ENCODE assay signal across 9 mouse cellular contexts in the genomic region with DNA sequence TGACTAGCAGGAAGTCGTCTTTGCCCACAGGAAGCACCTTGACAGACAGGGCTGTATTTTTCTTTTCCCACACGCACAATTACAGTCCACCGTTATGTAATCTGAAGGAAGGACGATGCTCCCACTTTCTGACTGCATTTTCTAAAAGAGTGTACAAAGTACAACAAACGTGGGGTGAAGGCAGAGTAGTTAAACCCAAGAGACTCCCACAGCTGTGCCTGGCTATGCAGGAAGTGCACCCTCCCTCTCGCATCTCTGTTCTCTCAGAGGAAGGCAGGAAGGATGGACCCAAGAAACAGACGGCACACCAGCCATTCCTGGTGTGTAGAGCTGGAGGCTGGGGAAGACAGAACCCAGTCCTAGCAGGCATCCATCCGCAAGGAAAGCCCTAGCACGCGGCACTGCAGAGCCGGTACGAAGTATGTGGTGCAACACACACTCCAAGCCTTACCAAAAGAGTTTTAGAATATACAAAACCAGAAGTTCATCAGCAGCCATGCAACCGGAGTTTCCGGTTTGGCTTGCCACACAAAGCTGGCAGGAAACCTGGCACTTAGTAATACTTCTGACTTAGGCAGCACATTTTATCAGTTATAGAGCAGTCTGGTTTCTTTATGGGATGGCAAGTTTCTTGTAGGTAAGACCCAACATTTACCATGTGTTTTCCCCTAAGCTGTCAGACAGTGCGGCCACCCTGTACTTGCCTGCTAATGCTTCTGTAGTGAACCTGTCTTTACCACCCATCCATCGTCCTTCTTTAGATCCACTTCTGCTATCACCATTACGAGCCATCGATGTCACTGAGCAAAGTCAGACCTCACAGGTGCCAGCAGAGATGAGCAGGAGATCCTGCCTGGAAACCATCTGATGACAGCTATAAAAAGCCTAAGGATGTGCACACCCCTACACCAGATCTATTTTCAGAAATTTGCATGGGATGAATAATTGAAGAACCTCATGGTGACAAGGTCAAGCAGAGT. TPM values are rescaled to one million over a fixed set of nuclear protein-coding genes. Genes with fewer than 3 reads are reported as not detected.
DNase-seq lines count a peak whose midpoint lies in the region; ATAC-seq lines count a peak whose summit lies in the region.
"Had no signal": no experiment of that assay in that cellular context is flagged by ENCODE, and none has a peak within 500 bp of the region (broad histone marks: within the 10 kb centered on the region; RNA-seq: fewer than 3 reads in every experiment).

No protein-coding gene starts in this region.

- no peak for DNase-seq in forebrain, embryonic 14.5 days (ENCODE audit: low spot score)
- DNase-seq in neural tube, embryonic 10.5 days (ENCODE audit: extremely low spot score, low spot score) = no peak
- DNase-seq in left cerebral cortex, postnatal 25 days (ENCODE audit: low spot score in 2 of 2) = peak; percentile 38 to 82
- peak; percentile 35 to 51 for DNase-seq in thymus, adult 18-20 months
- no peak for DNase-seq in layer of hippocampus, adult 11-12 months (ENCODE audit: low spot score)
- no peak for DNase-seq in adipocyte (ENCODE audit: low spot score)

- H3K27me3 ChIP-seq in forebrain, embryonic 15.5 days = no peaks in the 10 kb centered on the region
- H3K27me3 ChIP-seq in forebrain, embryonic 14.5 days (replicated peaks; ENCODE audit: control insufficient read depth, insufficient read depth, low read length) = no peaks in the 10 kb centered on the region
- no peaks in the 10 kb centered on the region for H3K27me3 ChIP-seq in neural tube, embryonic 15.5 days (replicated peaks)
- H3K27me3 ChIP-seq: midbrain, embryonic 12.5 days had no signal

- H3K9ac ChIP-seq in forebrain, embryonic 15.5 days (replicated peaks) = no peak overlapping the region
- H3K9ac ChIP-seq in forebrain, embryonic 14.5 days (ENCODE audit: low read length) = no peak overlapping the region
- no peak overlapping the region for H3K9ac ChIP-seq in neural tube, embryonic 15.5 days (replicated peaks)
- H3K9ac ChIP-seq: midbrain, embryonic 12.5 days had no signal

- no peak overlapping the region for H3K4me2 ChIP-seq in forebrain, embryonic 15.5 days (replicated peaks)
- H3K4me2 ChIP-seq in forebrain, embryonic 14.5 days (ENCODE audit: low read length) = no peak overlapping the region
- no peak overlapping the region for H3K4me2 ChIP-seq in neural tube, embryonic 15.5 days
- H3K4me2 ChIP-seq: midbrain, embryonic 12.5 days had no signal

- peaks cover 15% of the 10 kb centered on the region for H3K4me1 ChIP-seq in forebrain, embryonic 15.5 days
- H3K4me1 ChIP-seq in forebrain, embryonic 14.5 days (ENCODE audit: control insufficient read depth, insufficient read depth, low read length) = 0 out of 2 replicates have a peak, but pooled peaks cover 2% of the 10 kb centered on the region
- peaks cover 4% of the 10 kb centered on the region for H3K4me1 ChIP-seq in neural tube, embryonic 15.5 days
- H3K4me1 ChIP-seq: midbrain, embryonic 12.5 days had no signal

- intact Hi-C loops in left cerebral cortex, postnatal 25 days (cut with DNase I) = no loop called here

- H3K27ac ChIP-seq in forebrain, embryonic 15.5 days (replicated peaks) = peak overlapping the region; percentile 7; the same call in 1 of the 2 replicates
- H3K27ac ChIP-seq in forebrain, embryonic 14.5 days (ENCODE audit: low read depth, low read length) = no peak overlapping the region; the same call in 1 of the 2 replicates
- 0 out of 2 replicates have a peak overlapping the region, but pooled peaks have one; percentile 41 for H3K27ac ChIP-seq in neural tube, embryonic 15.5 days (replicated peaks)
- H3K27ac ChIP-seq: midbrain, embryonic 12.5 days had no signal

- 0 out of 2 replicates have a peak, but pooled peaks have one; percentile 10 for ATAC-seq in forebrain, embryonic 15.5 days (replicated peaks)
- ATAC-seq in forebrain, embryonic 14.5 days = no peak
- no peak for ATAC-seq in neural tube, embryonic 15.5 days (ENCODE audit: low FRiP score)

- 81% methylated on average over 18 of the region's 18 CpGs for WGBS in forebrain, embryonic 15.5 days
- WGBS in forebrain, embryonic 14.5 days = 80% methylated on average over 18 of the region's 18 CpGs
- 77% methylated on average over 18 of the region's 18 CpGs for WGBS in neural tube, embryonic 15.5 days

- peaks cover 3% of the 10 kb centered on the region; the same call in 1 of the 2 replicates for H3K36me3 ChIP-seq in forebrain, embryonic 15.5 days
- H3K36me3 ChIP-seq in forebrain, embryonic 14.5 days (ENCODE audit: control insufficient read depth, insufficient read depth, low read length) = peaks cover 23% of the 10 kb centered on the region; the same call in 1 of the 2 replicates
- H3K36me3 ChIP-seq in neural tube, embryonic 15.5 days = peaks cover 48% of the 10 kb centered on the region

- no peaks in the 10 kb centered on the region for H3K9me3 ChIP-seq in forebrain, embryonic 15.5 days
- H3K9me3 ChIP-seq in forebrain, embryonic 14.5 days (replicated peaks; ENCODE audit: control insufficient read depth, low read length) = no peaks in the 10 kb centered on the region
- H3K9me3 ChIP-seq in neural tube, embryonic 15.5 days (replicated peaks) = no peaks in the 10 kb centered on the region
- H3K9me3 ChIP-seq: midbrain, embryonic 12.5 days had no signal

- no peak overlapping the region for H3K4me3 ChIP-seq in forebrain, embryonic 15.5 days
- H3K4me3 ChIP-seq in forebrain, embryonic 14.5 days (ENCODE audit: low read depth, low read length) = no peak overlapping the region
- no peak overlapping the region for H3K4me3 ChIP-seq in neural tube, embryonic 15.5 days (replicated peaks)
- H3K4me3 ChIP-seq: midbrain, embryonic 12.5 days had no signal

RNA-seq across cellular contexts. Expression of a gene that starts 39.7 kb away (rescaled TPM):
- not detected in 2 replicates for polyA plus RNA-seq in forebrain, embryonic 15.5 days (2015; fragmentation: Nextera tagmentation; extraction: Ambion mirVana)
- 0.13 TPM in 1 of 2 replicates, not detected in the other for polyA plus RNA-seq in forebrain, embryonic 14.5 days (2014; fragmentation: Nextera tagmentation; extraction: Ambion mirVana)
- 0.13 and 0.95 TPM in 2 replicates for polyA plus RNA-seq in neural tube, embryonic 15.5 days (2015; fragmentation: Nextera tagmentation; extraction: Ambion mirVana)
- total RNA-seq in left cerebral cortex, postnatal 25 days (2021) = 1 to 10 TPM; 3.0 to 5.2 TPM

Comparison
In these comparisons a context has a peak if more than half of its experiments do, and no peak if none do; other contexts are left out.
1. DNase-seq: peak in left cerebral cortex, postnatal 25 days (2 of 2) and thymus, adult 18-20 months (2 of 2); none in forebrain, embryonic 14.5 days (single experiment), neural tube, embryonic 10.5 days (single experiment), layer of hippocampus, adult 11-12 months (single experiment) and adipocyte (single experiment).